Mouse (Mus musculus) E14TG2a.4 (cell line): ENCODE measurements around the gene Spata31d1d.

Experiments
- CTCF ChIP-seq: conservative IDR thresholded peaks from 2 replicates; pipeline ENCODE4 v1.5.1; 2014; ENCODE audit warnings: low read length
- NANOG ChIP-seq: IDR thresholded peaks from 2 replicates; pipeline ENCODE4 v1.6.1; 2014; ENCODE audit warnings: borderline replicate concordance, low read length, mixed read lengths
- POU5F1 ChIP-seq: IDR thresholded peaks from 2 replicates; pipeline ENCODE4 v1.6.1; 2014; ENCODE audit warnings: low read length, borderline replicate concordance

- TF ChIP-seq CTCF (no peak), NANOG (no peak), POU5F1 (no peak)
These were observed 37.5 kb downstream of the Spata31d1d start, which contains the start of gene 4921517D22Rik for GRCm38 (mm10) chr13:59694008-59694407.
